25 mouse cellular contexts compared by ENCODE assay signal in the genomic region with DNA sequence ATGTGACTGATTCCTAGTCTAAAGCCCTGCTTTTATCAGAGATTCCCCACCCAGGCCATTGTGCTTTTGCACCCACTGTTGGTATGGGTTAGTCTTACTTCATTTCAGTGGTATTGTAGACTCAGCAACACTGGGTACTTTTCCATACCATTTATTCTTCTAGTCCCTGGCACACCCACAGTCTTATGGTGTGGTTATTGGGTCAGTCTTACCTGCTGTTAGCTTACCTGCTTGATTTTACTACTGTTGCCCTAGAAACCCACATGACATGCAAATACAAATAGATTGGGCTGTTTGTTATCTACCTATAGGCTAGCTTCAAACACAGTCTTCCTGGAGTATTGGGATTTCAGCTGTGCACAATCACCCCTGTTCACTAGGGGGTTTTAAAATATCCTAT. TPM values are rescaled to one million over a fixed set of nuclear protein-coding genes. Genes with fewer than 3 reads are reported as not detected.
DNase-seq lines count a peak whose midpoint lies in the region; ATAC-seq and TF ChIP-seq lines count a peak whose summit lies in the region.
"Had no signal": no experiment of that assay in that cellular context is flagged by ENCODE, and none has a peak within 500 bp of the region (broad histone marks: within the 10 kb centered on the region; RNA-seq: fewer than 3 reads in every experiment).

No protein-coding gene starts in this region.

- H3K4me3 ChIP-seq in heart, adult 2 months: no peak overlapping the region
- H3K4me3 ChIP-seq in heart, embryonic 11.5 days (ENCODE audit: low read depth, low read length): no peak overlapping the region
- H3K4me3 ChIP-seq in limb, embryonic 14.5 days (replicated peaks; ENCODE audit: low read length): no peak overlapping the region
- H3K4me3 ChIP-seq: hindbrain, embryonic 12.5 days had no signal

- H3K9ac ChIP-seq in heart, adult 2 months (ENCODE audit: low read depth, low read length): no peak overlapping the region
- no peak overlapping the region for H3K9ac ChIP-seq in heart, embryonic 11.5 days (ENCODE audit: low read depth, low read length)
- H3K9ac ChIP-seq in limb, embryonic 14.5 days (ENCODE audit: low read depth, low read length, severe bottlenecking): no peak overlapping the region
- H3K9ac ChIP-seq: hindbrain, embryonic 12.5 days; liver, embryonic 14.5 days had no signal

- TF ChIP-seq CTCF in heart, adult 2 months (IDR thresholded peaks at IDR 0.05): no peak

- no peaks in the 10 kb centered on the region for H3K9me3 ChIP-seq in heart, embryonic 11.5 days (replicated peaks; ENCODE audit: control insufficient read depth, low read length)
- H3K9me3 ChIP-seq in limb, embryonic 14.5 days (ENCODE audit: control insufficient read depth, low read length): no peaks in the 10 kb centered on the region
- H3K9me3 ChIP-seq: hindbrain, embryonic 12.5 days had no signal

- H3K79me2 ChIP-seq in heart, adult 2 months (replicated peaks; ENCODE audit: control insufficient read depth, insufficient read depth, low read length): peaks cover 6% of the 10 kb centered on the region; the same call in 1 of the 2 replicates

- peaks cover 29% of the 10 kb centered on the region for H3K36me3 ChIP-seq in heart, adult 2 months (ENCODE audit: control insufficient read depth, insufficient read depth, low read length)
- no peaks in the 10 kb centered on the region for H3K36me3 ChIP-seq in heart, embryonic 11.5 days (ENCODE audit: control insufficient read depth, insufficient read depth, low read length)
- no peaks in the 10 kb centered on the region for H3K36me3 ChIP-seq in limb, embryonic 14.5 days (ENCODE audit: control insufficient read depth, insufficient read depth, low read length)
- H3K36me3 ChIP-seq: hindbrain, embryonic 12.5 days had no signal

- no peak overlapping the region for H3K4me2 ChIP-seq in heart, embryonic 11.5 days
- H3K4me2 ChIP-seq in limb, embryonic 14.5 days (replicated peaks; ENCODE audit: low read depth, low read length, severe bottlenecking): no peak overlapping the region
- H3K4me2 ChIP-seq: hindbrain, embryonic 12.5 days had no signal

- no peak for TF ChIP-seq POLR2A in heart, adult 2 months (IDR thresholded peaks at IDR 0.05; ENCODE audit: insufficient read depth, low read depth, low read length)
- TF ChIP-seq POLR2A in limb, embryonic 14.5 days (IDR thresholded peaks at IDR 0.05; ENCODE audit: borderline replicate concordance, extremely low read depth, insufficient read depth, insufficient read length): no peak

- peaks cover 12% of the 10 kb centered on the region for H3K4me1 ChIP-seq in heart, adult 2 months (ENCODE audit: control insufficient read depth, insufficient read depth, low read length)
- H3K4me1 ChIP-seq in heart, embryonic 11.5 days (ENCODE audit: control insufficient read depth, insufficient read depth, low read length): peaks cover 40% of the 10 kb centered on the region
- peaks cover 12% of the 10 kb centered on the region for H3K4me1 ChIP-seq in limb, embryonic 14.5 days (ENCODE audit: control insufficient read depth, insufficient read depth, low read length)
- H3K4me1 ChIP-seq: hindbrain, embryonic 12.5 days had no signal

- TF ChIP-seq EP300 in heart, adult 2 months (IDR thresholded peaks at IDR 0.05; ENCODE audit: insufficient read depth, low read depth, low read length): no peak

- intact Hi-C loops in heart, adult 2 months (cut with DNase I): no loop called here
- intact Hi-C loops in left cerebral cortex, postnatal 25 days (cut with DNase I): no loop called here

- no peak for ATAC-seq in heart, embryonic 11.5 days (replicated peaks; ENCODE audit: insufficient number of reproducible peaks, low FRiP score, low TSS enrichment)
- ATAC-seq in activated CD4-positive, CD25-positive, alpha-beta regulatory T cell, adult 4 months: peak; percentile 5
- peak; percentile 22 for ATAC-seq in inflammation-experienced regulatory T-cells, adult 6 months
- ATAC-seq in limb, embryonic 14.5 days (ENCODE audit: low FRiP score, low read depth): no peak
- ATAC-seq: CD4-positive, CD25-positive, alpha-beta regulatory T cell, adult 4 months had no signal

- H3K27ac ChIP-seq in heart, adult 2 months: peak overlapping the region; percentile 57
- H3K27ac ChIP-seq in heart, embryonic 11.5 days (ENCODE audit: low read depth, low read length): no peak overlapping the region
- H3K27ac ChIP-seq in limb, embryonic 14.5 days (replicated peaks; ENCODE audit: low read depth, low read length): 0 out of 2 replicates have a peak overlapping the region, but pooled peaks have one; percentile 45
- H3K27ac ChIP-seq: hindbrain, embryonic 12.5 days; kidney, postnatal 0 days; liver, embryonic 14.5 days; macrophage had no signal

- no peak for DNase-seq in heart, adult 2 months
- DNase-seq in limb, embryonic 14.5 days (ENCODE audit: low spot score): no peak
- no peak for DNase-seq in left cerebral cortex, postnatal 25 days (ENCODE audit: low spot score in 2 of 2)
- no peak for DNase-seq in cerebellum, postnatal 10 days
- DNase-seq in retina, postnatal 1 day: no peak
- DNase-seq: adrenal gland, postnatal 25 days; cerebellum, adult 18-20 months; cerebellum, postnatal 14 days; heart, postnatal 14 days; kidney, adult 8-10 months; liver; lung, adult 2 months; lung, postnatal 10 days; midbrain, embryonic 14.5 days; right cerebral cortex, postnatal 14 days; thymus, adult 18-20 months; thymus, postnatal 36 days had no signal

- H3K27me3 ChIP-seq in heart, adult 2 months (ENCODE audit: control insufficient read depth, insufficient read depth, low read length): no peaks in the 10 kb centered on the region
- H3K27me3 ChIP-seq in heart, embryonic 11.5 days (ENCODE audit: control insufficient read depth, insufficient read depth, low read length): no peaks in the 10 kb centered on the region
- H3K27me3 ChIP-seq in limb, embryonic 14.5 days (ENCODE audit: control insufficient read depth, insufficient read depth, low read length): no peaks in the 10 kb centered on the region
- H3K27me3 ChIP-seq: hindbrain, embryonic 12.5 days had no signal

RNA-seq across cellular contexts. Expression of gene Stk38l, which starts 22.3 kb away (rescaled TPM):
- total RNA-seq in heart, adult 2 months (2021): 10 to 100 TPM; 13.9 to 14.4 TPM
- polyA plus RNA-seq in heart, adult 2 months (2012; rRNA removed): 3.1 and 8.0 TPM in 2 replicates
- polyA plus RNA-seq in heart, embryonic 11.5 days (2014; fragmentation: Nextera tagmentation; extraction: Ambion mirVana): 42.4 and 46.7 TPM in 2 replicates
- polyA plus RNA-seq in activated CD4-positive, CD25-positive, alpha-beta regulatory T cell, adult 4 months (2017; shearing (Covaris generic)): 10 to 100 TPM; 17.6 to 23.5 TPM
- polyA plus RNA-seq in inflammation-experienced regulatory T-cells, adult 6 months (2017; shearing (Covaris generic)): 10 to 100 TPM; 10.7 to 32.2 (median 22.0) TPM
- 8.9 and 10.1 TPM in 2 replicates for polyA plus RNA-seq in limb, embryonic 14.5 days (2012; rRNA removed)
- polyA plus RNA-seq in limb, embryonic 14.5 days (2014; fragmentation: Nextera tagmentation; extraction: Ambion mirVana): 21.1 and 21.4 TPM in 2 replicates
- 10 to 100 TPM; 23.4 to 23.6 TPM for total RNA-seq in left cerebral cortex, postnatal 25 days (2021)

RNA-seq across cellular contexts. Expression of gene Arntl2, which starts 48.8 kb away (rescaled TPM):
- total RNA-seq in heart, adult 2 months (2021): 1 to 10 TPM in 1 of 2 experiments, under 1 TPM in 1; 0.86 to 1.5 TPM
- polyA plus RNA-seq in heart, adult 2 months (2012; rRNA removed): 1.6 and 2.6 TPM in 2 replicates
- polyA plus RNA-seq in heart, embryonic 11.5 days (2014; fragmentation: Nextera tagmentation; extraction: Ambion mirVana): 1.9 and 3.3 TPM in 2 replicates
- polyA plus RNA-seq in activated CD4-positive, CD25-positive, alpha-beta regulatory T cell, adult 4 months (2017; shearing (Covaris generic)): 10 to 100 TPM; 10.0 to 20.1 TPM
- 1 to 10 TPM; 4.0 to 8.0 (median 7.9) TPM for polyA plus RNA-seq in inflammation-experienced regulatory T-cells, adult 6 months (2017; shearing (Covaris generic))
- polyA plus RNA-seq in limb, embryonic 14.5 days (2012; rRNA removed): 13.4 and 20.5 TPM in 2 replicates
- polyA plus RNA-seq in limb, embryonic 14.5 days (2014; fragmentation: Nextera tagmentation; extraction: Ambion mirVana): 3.2 and 3.6 TPM in 2 replicates
- 1 to 10 TPM; 5.8 to 8.3 TPM for total RNA-seq in left cerebral cortex, postnatal 25 days (2021)

Comparison
In these comparisons a context has a peak if more than half of its experiments do, and no peak if none do; other contexts are left out.
1. ATAC-seq: peak in activated CD4-positive, CD25-positive, alpha-beta regulatory T cell, adult 4 months (single experiment) and inflammation-experienced regulatory T-cells, adult 6 months (single experiment); none in heart, embryonic 11.5 days (single experiment) and limb, embryonic 14.5 days (single experiment).